Mouse (Mus musculus): ENCODE measurements at regions not wholly inside any gene's neighbourhood (a gene's known extent, or its start where the extent isn't known, plus 50 kb on each side); places are given as distances from the start of the nearest gene placed in this dataset.

DNA sequence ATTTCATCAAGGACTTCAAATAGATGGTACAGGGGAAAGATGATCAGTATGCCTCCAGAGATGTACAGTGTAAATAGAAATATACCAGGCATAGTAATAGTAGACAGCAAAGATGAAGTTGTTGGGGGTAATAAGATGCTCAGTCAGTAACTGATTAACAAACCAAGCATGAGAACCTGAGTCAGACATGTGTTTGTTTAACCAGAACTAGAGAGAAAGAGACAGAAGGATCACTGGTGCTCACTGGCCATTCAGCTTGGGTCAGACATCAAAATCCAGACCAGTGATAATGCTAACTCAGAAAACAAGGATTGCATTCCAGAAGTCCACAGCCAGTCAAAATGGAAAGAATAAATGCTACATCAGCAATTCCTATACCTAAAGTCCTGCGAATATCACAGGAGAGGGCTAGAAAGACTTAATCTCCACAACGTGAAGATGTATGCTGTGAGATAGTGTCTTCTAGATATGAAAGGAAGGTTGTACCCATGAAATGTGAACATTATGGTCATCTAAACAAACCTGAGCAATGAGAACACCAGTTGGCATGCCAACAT lies 320.6 kb upstream of the Gm10306 start:
- Histone ChIP-seq H3K9ac (ENCODE audit: low read depth, low read length) (no peak overlapping the region), H3K4me1 (ENCODE audit: control insufficient read depth, insufficient read depth, low read length) (no peaks in the 10 kb centered on the region), H3K36me3 (ENCODE audit: control insufficient read depth, insufficient read depth, low read length) (no peaks in the 10 kb centered on the region), H3K27ac (ENCODE audit: low read depth, low read length) (no peak overlapping the region), H3K9me3 (replicated peaks; ENCODE audit: control insufficient read depth, low read length) (no peaks in the 10 kb centered on the region), H3K27me3 (ENCODE audit: control insufficient read depth, insufficient read depth, low read length) (no peaks in the 10 kb centered on the region), H3K4me3 (ENCODE audit: low read depth, low read length) (no peak overlapping the region), H3K4me2 (no peak overlapping the region)
- 70% methylated on average over 2 of the region's 2 CpGs for WGBS (ENCODE audit: insufficient replicate concordance)
- no peak for ATAC-seq (replicated peaks; ENCODE audit: insufficient number of reproducible peaks, low FRiP score, low TSS enrichment)

DNA sequence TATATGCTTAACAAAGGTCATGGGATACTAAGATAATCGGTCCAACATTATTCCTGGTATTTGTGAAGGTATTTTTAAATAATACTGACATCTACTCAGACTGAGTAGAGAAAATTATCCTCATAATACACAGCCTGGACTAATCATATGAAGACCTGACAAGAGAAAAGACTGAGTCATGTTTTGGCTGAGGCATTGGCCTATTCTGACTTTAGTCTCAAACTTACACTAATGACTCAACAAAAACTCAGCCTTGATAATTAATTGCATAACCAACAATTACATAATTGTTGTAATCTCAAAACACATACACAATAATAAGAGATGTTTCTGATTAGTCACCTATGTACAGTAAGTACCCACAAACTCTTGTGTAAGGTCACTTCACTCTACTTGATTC lies 300.3 kb upstream of the Gm10306 start:
- no peak overlapping the region for H3K4me3 ChIP-seq (ENCODE audit: low read depth, low read length)
- no peak overlapping the region for H3K9ac ChIP-seq (ENCODE audit: low read depth, low read length)
- H3K4me2 ChIP-seq, result no peak overlapping the region
- no peak for ATAC-seq (replicated peaks; ENCODE audit: insufficient number of reproducible peaks, low FRiP score, low TSS enrichment)
- no peaks in the 10 kb centered on the region for H3K4me1 ChIP-seq (ENCODE audit: control insufficient read depth, insufficient read depth, low read length)
- no peaks in the 10 kb centered on the region for H3K36me3 ChIP-seq (ENCODE audit: control insufficient read depth, insufficient read depth, low read length)
- H3K27ac ChIP-seq (ENCODE audit: low read depth, low read length), result no peak overlapping the region
- no peaks in the 10 kb centered on the region for H3K27me3 ChIP-seq (ENCODE audit: control insufficient read depth, insufficient read depth, low read length)
- H3K9me3 ChIP-seq (replicated peaks; ENCODE audit: control insufficient read depth, low read length), result no peaks in the 10 kb centered on the region
- WGBS (ENCODE audit: insufficient replicate concordance), result 73% methylated on average over 1 of the region's 1 CpGs

DNA sequence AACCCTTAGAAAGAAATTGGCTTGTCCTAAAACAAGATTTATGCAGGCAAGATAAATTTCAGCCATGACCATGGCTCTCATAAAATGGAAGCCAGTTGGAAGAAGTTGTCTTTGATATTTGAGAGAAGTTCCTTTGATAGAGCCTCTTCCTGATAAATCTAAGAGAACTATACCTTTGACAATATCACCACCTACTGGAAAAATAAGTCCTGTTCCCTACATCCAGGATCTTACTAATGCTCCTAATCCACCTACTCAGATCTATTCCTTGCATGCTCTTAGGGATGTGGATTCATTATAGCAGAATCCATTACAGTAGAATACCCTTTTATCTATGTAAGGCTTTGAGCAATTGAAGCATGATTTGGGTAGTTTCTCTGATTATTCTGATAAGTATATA lies 295.2 kb upstream of the Gm10306 start:
- H3K4me2 ChIP-seq, result no peak overlapping the region
- no peak overlapping the region for H3K27ac ChIP-seq (ENCODE audit: low read depth, low read length)
- no peaks in the 10 kb centered on the region for H3K36me3 ChIP-seq (ENCODE audit: control insufficient read depth, insufficient read depth, low read length)
- H3K9me3 ChIP-seq (replicated peaks; ENCODE audit: control insufficient read depth, low read length), result no peaks in the 10 kb centered on the region
- ATAC-seq (replicated peaks; ENCODE audit: insufficient number of reproducible peaks, low FRiP score, low TSS enrichment), result no peak
- no peaks in the 10 kb centered on the region for H3K4me1 ChIP-seq (ENCODE audit: control insufficient read depth, insufficient read depth, low read length)
- no peak overlapping the region for H3K9ac ChIP-seq (ENCODE audit: low read depth, low read length)
- H3K27me3 ChIP-seq (ENCODE audit: control insufficient read depth, insufficient read depth, low read length), result no peaks in the 10 kb centered on the region
- H3K4me3 ChIP-seq (ENCODE audit: low read depth, low read length), result no peak overlapping the region

DNA sequence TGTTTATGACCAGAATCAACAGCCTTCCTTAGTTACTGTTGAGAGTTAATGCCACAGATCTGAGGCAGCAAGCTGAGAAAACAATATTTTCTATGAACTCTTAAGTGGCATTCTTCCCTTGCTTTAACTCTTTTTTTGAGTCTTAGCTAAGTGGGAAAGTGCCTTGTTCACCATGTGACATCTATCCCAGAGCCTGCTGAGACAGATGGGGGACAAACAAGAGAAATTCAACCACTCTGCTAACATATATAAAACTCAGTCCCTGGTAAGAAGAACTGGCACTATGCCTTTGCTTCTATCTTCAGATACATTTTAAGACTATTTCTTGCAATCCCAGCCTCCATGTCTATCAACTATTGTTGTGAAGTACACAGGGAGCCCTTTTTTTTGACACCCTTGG lies 274.6 kb upstream of the Gm10306 start:
- Histone ChIP-seq H3K4me2 (no peak overlapping the region), H3K9me3 (replicated peaks; ENCODE audit: control insufficient read depth, low read length) (no peaks in the 10 kb centered on the region), H3K9ac (ENCODE audit: low read depth, low read length) (no peak overlapping the region), H3K27ac (ENCODE audit: low read depth, low read length) (no peak overlapping the region), H3K27me3 (ENCODE audit: control insufficient read depth, insufficient read depth, low read length) (no peaks in the 10 kb centered on the region), H3K4me1 (ENCODE audit: control insufficient read depth, insufficient read depth, low read length) (no peaks in the 10 kb centered on the region), H3K36me3 (ENCODE audit: control insufficient read depth, insufficient read depth, low read length) (no peaks in the 10 kb centered on the region), H3K4me3 (ENCODE audit: low read depth, low read length) (no peak overlapping the region)
- no peak for ATAC-seq (replicated peaks; ENCODE audit: insufficient number of reproducible peaks, low FRiP score, low TSS enrichment)

DNA sequence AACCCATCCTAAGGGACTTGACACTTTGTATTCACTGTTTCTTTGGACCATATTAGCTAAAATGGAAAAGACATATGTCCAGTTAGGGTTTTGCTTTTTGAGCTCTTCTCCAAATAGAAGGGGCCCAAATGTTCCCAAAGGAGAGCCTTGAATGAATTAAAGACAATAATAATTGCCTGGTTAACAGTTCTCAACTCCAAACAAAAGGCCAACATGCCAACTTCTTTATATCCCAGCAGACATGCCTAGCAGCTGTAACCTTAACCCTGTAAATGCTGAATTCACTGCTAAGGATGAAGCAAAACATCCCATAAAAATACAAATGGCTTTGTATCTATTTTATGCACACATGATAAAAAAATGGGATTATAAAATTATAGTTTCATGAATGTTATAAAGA lies 264.2 kb upstream of the Gm10306 start:
- ATAC-seq (replicated peaks; ENCODE audit: insufficient number of reproducible peaks, low FRiP score, low TSS enrichment), result no peak
- Histone ChIP-seq H3K4me2 (no peak overlapping the region), H3K4me3 (ENCODE audit: low read depth, low read length) (no peak overlapping the region), H3K9ac (ENCODE audit: low read depth, low read length) (no peak overlapping the region), H3K4me1 (ENCODE audit: control insufficient read depth, insufficient read depth, low read length) (no peaks in the 10 kb centered on the region), H3K27me3 (ENCODE audit: control insufficient read depth, insufficient read depth, low read length) (no peaks in the 10 kb centered on the region), H3K27ac (ENCODE audit: low read depth, low read length) (no peak overlapping the region), H3K9me3 (replicated peaks; ENCODE audit: control insufficient read depth, low read length) (no peaks in the 10 kb centered on the region), H3K36me3 (ENCODE audit: control insufficient read depth, insufficient read depth, low read length) (no peaks in the 10 kb centered on the region)

DNA sequence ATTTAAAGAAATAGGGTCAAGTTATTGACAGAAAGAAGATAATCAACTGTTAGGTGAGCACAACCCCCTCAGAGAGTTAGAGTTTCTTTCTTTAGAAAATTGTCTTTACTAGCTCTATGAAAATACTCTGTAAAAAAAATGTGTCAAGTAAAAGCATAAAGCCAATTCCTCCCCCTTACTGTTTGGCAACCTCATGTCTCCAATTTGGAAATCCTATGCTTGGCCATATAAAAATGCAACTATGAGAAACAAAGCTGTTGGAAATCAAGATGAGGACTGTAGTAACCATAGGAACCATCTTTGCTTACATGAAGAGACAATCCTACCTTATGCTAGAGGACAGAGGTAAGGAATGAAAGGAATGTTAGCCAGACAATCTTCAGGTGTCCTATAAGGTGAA lies 239.0 kb upstream of the Gm10306 start:
- Histone ChIP-seq H3K27ac (ENCODE audit: low read depth, low read length) (no peak overlapping the region), H3K4me3 (ENCODE audit: low read depth, low read length) (no peak overlapping the region), H3K27me3 (ENCODE audit: control insufficient read depth, insufficient read depth, low read length) (no peaks in the 10 kb centered on the region), H3K9ac (ENCODE audit: low read depth, low read length) (no peak overlapping the region), H3K36me3 (ENCODE audit: control insufficient read depth, insufficient read depth, low read length) (no peaks in the 10 kb centered on the region), H3K4me1 (ENCODE audit: control insufficient read depth, insufficient read depth, low read length) (no peaks in the 10 kb centered on the region), H3K4me2 (no peak overlapping the region), H3K9me3 (replicated peaks; ENCODE audit: control insufficient read depth, low read length) (no peaks in the 10 kb centered on the region)
- ATAC-seq (replicated peaks; ENCODE audit: insufficient number of reproducible peaks, low FRiP score, low TSS enrichment), result no peak

DNA sequence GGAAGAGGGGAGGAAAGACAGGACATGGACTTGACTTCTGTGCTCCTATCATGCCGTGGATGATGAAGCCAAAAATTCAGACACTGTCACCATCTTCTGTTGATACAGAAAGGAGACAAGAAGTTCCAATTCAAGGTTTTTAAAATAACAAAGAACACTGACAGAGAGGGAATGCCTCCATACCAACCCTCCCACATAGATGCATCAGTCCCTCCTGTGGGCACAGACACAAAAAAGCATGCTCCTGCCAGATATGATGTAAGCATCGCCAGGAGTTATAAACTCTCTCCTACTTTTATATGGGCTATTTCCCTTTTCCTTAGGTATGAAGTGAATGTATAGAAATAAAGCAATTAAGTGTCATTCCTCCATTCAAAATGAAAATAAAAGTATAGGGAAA lies 229.6 kb upstream of the Gm10306 start:
- Histone ChIP-seq H3K4me3 (ENCODE audit: low read depth, low read length) (no peak overlapping the region), H3K9ac (ENCODE audit: low read depth, low read length) (no peak overlapping the region), H3K36me3 (ENCODE audit: control insufficient read depth, insufficient read depth, low read length) (no peaks in the 10 kb centered on the region), H3K27ac (ENCODE audit: low read depth, low read length) (no peak overlapping the region), H3K9me3 (replicated peaks; ENCODE audit: control insufficient read depth, low read length) (no peaks in the 10 kb centered on the region), H3K4me2 (no peak overlapping the region), H3K27me3 (ENCODE audit: control insufficient read depth, insufficient read depth, low read length) (no peaks in the 10 kb centered on the region), H3K4me1 (ENCODE audit: control insufficient read depth, insufficient read depth, low read length) (no peaks in the 10 kb centered on the region)
- WGBS (ENCODE audit: insufficient replicate concordance), result 78% methylated on average over 2 of the region's 2 CpGs
- no peak for ATAC-seq (replicated peaks; ENCODE audit: insufficient number of reproducible peaks, low FRiP score, low TSS enrichment)

DNA sequence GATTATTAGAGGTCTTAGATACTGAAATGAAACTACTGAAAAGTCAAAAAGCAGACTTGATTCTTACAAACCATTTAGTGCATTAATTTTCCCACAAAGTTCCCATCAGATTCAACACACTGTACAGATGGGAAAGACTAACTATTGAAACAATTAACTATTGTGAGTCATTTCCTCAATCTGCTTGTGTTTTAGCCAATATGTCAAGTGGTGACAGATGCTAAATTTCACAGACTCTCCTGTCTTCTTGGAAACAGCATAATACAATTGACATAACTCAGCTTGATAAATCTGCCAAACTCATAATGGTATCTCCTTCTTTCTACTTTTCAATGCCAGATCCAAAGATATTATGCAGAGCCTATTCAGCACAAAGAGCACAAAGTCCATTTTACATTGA lies 213.0 kb upstream of the Gm10306 start:
- Histone ChIP-seq H3K9ac (ENCODE audit: low read depth, low read length) (no peak overlapping the region), H3K27ac (ENCODE audit: low read depth, low read length) (no peak overlapping the region), H3K9me3 (replicated peaks; ENCODE audit: control insufficient read depth, low read length) (no peaks in the 10 kb centered on the region), H3K4me1 (ENCODE audit: control insufficient read depth, insufficient read depth, low read length) (no peaks in the 10 kb centered on the region), H3K36me3 (ENCODE audit: control insufficient read depth, insufficient read depth, low read length) (no peaks in the 10 kb centered on the region), H3K4me3 (ENCODE audit: low read depth, low read length) (no peak overlapping the region), H3K4me2 (no peak overlapping the region), H3K27me3 (ENCODE audit: control insufficient read depth, insufficient read depth, low read length) (no peaks in the 10 kb centered on the region)
- no peak for ATAC-seq (replicated peaks; ENCODE audit: insufficient number of reproducible peaks, low FRiP score, low TSS enrichment)

DNA sequence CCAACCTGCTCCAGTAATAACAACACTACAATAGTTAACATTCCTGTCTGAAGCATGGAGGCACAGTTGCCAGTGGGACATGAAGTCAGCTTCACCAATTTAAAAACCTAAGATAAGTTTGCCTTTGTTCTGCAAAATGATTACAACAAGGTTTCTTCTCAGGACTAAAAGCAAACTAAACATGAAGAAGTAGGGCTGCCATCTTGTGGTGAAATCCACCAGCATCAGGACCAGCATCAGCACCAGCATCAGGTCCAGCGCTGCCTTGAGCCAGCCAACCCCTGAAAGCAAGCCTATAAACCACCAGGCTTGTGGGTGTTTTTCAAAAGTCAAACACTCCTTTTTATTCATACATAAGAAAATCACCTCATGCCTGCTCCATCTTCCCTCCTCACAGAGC lies 207.1 kb upstream of the Gm10306 start:
- Histone ChIP-seq H3K27ac (ENCODE audit: low read depth, low read length) (no peak overlapping the region), H3K4me2 (no peak overlapping the region), H3K4me3 (ENCODE audit: low read depth, low read length) (no peak overlapping the region), H3K9me3 (replicated peaks; ENCODE audit: control insufficient read depth, low read length) (no peaks in the 10 kb centered on the region), H3K27me3 (ENCODE audit: control insufficient read depth, insufficient read depth, low read length) (no peaks in the 10 kb centered on the region), H3K9ac (ENCODE audit: low read depth, low read length) (no peak overlapping the region), H3K36me3 (ENCODE audit: control insufficient read depth, insufficient read depth, low read length) (no peaks in the 10 kb centered on the region), H3K4me1 (ENCODE audit: control insufficient read depth, insufficient read depth, low read length) (no peaks in the 10 kb centered on the region)
- ATAC-seq (replicated peaks; ENCODE audit: insufficient number of reproducible peaks, low FRiP score, low TSS enrichment), result no peak
- 45% methylated on average over 1 of the region's 1 CpGs for WGBS (ENCODE audit: insufficient replicate concordance)

Data from heart, embryonic 11.5 days (tissue).